Mouse (Mus musculus) regulatory T cell (primary cell): ENCODE measurements at regions not wholly inside any gene's neighbourhood (a gene's known extent, or its start where the extent isn't known, plus 50 kb on each side); places are given as distances from the start of the nearest gene placed in this dataset.

Experiments
- in situ Hi-C: fragments of 300-600 bp; cut with MboI, MseI; formaldehyde crosslinking; loops from one replicate; pipeline ENCODE4 v1.15.1; 2025; ENCODE audit warnings: high pct_unique_total_duplicates

DNA sequence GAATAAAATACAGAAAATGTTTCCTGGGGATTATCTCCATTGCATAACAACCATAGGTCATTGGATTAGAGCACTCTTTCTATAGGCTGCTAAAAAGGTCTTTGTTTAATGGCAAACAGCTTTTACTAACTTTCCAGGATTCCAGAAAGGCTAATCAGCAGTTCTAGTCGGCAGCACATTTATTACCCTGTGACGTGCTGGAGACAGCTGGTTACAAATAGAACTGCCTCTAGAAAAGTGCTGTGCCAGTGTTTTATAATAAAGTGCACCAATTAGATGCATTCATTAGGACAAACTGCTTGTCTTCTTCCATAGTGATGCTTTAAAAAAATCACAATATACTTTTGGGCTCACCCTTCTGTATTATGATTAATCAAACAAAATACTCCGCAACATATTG lies 466.2 kb downstream of the Pabpc4l start:
- in situ Hi-C loops = no loop called here

DNA sequence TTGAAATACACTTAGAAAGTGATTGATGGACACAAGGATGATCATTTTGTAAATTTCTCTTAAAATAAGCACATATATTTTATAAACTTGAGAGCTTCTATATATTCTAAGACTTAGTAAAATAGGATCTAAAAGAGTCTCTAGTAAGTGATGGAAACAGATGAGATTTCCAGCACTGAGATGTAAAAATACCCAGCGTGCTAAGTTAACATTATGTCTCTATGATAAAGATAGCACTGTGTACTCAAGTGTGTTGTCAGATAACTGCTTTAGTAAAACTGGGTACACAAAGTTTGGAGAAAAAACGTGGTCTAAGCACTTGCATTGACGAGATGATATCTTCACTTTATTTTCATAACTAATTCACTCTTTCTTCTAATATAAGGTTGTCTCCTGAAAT lies 479.4 kb downstream of the Pabpc4l start:
- in situ Hi-C loops = loop anchor here (10.0 kb wide), 1 partner anchor 1596 kb away; no protein-coding TSS in a partner anchor

DNA sequence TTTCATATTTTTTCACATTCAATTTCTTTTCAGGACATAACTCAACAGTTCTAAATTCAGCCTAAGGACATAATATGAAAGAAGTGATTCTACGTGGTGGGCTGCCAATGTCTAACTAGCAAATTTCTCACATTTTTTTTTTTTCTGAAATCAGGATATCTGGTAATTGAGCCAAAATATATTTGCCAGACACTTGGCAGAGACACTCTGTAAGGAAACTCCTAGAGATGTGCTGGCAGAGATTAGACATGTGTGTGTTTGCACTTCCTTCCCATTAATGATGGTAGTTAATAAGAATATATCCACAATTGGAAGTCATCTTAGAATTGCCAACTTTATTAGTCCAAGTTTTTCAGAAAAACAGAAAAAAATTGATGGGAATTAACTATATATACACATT lies 513.6 kb downstream of the Pabpc4l start:
- in situ Hi-C loops = no loop called here

DNA sequence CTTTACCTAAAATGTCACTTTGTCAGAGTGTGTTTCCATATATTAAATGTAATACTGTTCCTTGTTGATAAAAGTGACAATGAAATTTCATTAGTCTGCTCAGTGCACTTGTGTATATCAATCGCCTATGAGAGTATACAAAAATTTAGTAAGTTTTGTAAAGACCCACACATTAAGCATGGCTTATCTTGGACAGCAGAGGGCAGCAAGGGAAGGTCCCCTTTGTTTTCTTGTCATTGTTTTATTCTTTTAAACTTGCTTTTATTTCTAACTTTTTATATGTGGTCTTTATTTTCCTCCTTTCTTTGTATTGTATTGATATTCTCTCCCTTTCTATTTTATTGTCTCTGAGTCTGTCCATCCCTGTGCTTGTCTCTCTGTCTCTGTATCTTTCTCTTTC lies 523.7 kb downstream of the Pabpc4l start:
- in situ Hi-C loops = no loop called here
